Mouse (Mus musculus) embryonic fibroblast, embryonic 13.5 days (primary cell): ENCODE measurements around the gene Agpat4.

ENCODE experiments used
- CTCF ChIP-seq: IDR thresholded peaks from 2 replicates; pipeline ENCODE4 v1.5.1; 2011; ENCODE audit warnings: mild to moderate bottlenecking, control low read depth, low read length, moderate library complexity, borderline replicate concordance; ENCODE audit not compliant: insufficient read depth
- POLR2A ChIP-seq: IDR thresholded peaks from 2 replicates; pipeline ENCODE4 v1.6.1; 2011; ENCODE audit warnings: low read depth, mild to moderate bottlenecking, control low read depth, low read length, moderate library complexity

DNA sequence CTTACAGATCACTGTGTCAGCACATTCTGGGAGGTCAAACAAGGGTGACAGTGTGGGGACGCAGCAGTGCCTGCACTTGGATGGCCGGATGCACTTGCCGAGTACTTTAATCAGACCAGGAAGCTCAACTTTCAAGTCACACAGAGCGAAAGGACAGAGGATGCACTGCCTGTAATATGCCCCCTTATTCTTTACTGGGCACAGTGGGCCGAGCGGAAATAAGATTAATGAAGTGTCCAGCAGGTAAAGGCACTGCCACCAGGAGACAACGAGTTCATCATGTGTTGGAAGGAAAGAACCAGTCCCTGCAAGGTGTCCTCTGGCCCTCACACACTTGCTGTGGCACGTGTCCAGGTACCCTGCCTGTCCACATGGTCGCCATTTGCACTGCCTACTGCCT is 105.6 kb downstream of the Agpat4 start:
- TF ChIP-seq POLR2A (no peak), CTCF (no peak)
